Mouse (Mus musculus) kidney, postnatal 14 days (tissue): Measurements from ENCODE around the gene S1pr5.
"Not testable (repeated sequence)": the region's sequence is repeated elsewhere in the genome, so short reads cannot be mapped to it uniquely, and the experiment has no call there.

ENCODE experiments used
- DNase-seq: peaks from one replicate; pipeline ENCODE4 v3.0.0; 2022; ENCODE audit warnings: mixed read lengths

The S1pr5 gene

GRCm38 (mm10) chr9:21235341-21235740 lies 12.9 kb downstream of the S1pr5 start:
- DNase-seq, result no peak

DNA sequence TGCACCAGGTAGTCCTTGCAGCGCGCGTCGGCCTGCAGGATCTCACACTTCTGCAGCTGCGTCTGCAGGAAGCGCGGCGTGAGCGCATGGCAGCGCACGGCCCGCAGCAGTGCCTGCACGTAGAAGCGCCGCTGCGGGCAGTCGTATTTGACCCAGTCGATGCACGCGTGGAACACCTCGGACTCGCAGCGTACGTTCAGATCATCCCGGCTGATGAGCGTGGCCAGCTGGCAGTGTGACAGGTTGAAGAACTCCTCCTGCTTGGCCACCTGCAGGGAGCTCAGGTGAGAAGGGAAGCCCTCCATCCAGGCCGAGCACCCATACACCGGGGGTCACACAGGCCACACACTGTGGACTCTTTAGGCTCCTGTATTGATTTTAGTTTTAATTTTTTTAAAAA lies 14.4 kb downstream of the S1pr5 start:
- no peak for DNase-seq

- DNase-seq, result no peak
These were observed 14.9 kb downstream of the S1pr5 start for GRCm38 (mm10) chr9:21233366-21233765.

GRCm38 (mm10) chr9:21232867-21233266 lies 15.4 kb downstream of the S1pr5 start:
- DNase-seq, result no peak

DNA sequence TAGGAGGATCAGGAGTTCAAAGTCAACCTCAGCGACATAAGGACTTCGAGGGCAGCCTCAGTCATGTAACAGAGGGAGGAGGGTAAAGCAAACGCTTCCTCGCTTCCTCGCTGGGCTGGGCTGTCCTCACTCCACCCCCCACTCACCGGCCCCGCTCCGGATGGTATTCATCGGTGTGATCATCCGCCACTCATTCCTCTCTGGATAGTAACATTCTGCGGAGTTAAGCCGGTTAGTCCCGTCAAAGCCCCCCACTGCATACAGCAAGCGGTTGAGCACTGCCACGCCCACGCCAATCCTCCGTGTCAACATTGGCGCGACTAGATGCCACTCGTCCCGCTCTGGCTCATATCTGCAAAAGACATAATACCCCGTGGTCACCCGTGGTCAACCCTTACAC lies 16.7 kb downstream of the S1pr5 start:
- DNase-seq, result no peak

GRCm38 (mm10) chr9:21227342-21227741 lies 20.9 kb downstream of the S1pr5 start:
- no peak for DNase-seq

- DNase-seq, result no peak
These were observed 22.9 kb downstream of the S1pr5 start for GRCm38 (mm10) chr9:21225415-21225758.

- peak; percentile 70 for DNase-seq
These were observed 23.4 kb downstream of the S1pr5 start for GRCm38 (mm10) chr9:21224576-21225414.

DNA sequence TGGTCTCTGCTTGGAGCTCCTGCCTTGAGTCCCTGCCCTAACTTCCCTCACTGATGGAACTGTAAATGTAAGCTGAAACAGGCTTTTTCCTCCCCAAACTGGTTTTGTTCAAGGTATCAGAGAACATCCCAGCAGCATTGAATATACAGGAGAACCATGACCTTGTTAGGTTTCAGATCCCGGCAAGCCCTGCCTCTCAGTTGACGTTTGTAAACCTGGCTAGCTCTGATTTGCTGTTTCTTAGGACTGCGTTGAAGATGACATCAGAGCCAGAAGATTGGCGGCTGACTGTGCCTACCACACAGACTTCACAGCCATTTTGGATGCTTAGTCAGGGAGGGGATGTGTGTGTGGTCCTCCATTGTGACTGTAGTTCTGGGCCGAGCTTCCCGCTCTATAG lies 24.3 kb downstream of the S1pr5 start:
- DNase-seq, result no peak

DNA sequence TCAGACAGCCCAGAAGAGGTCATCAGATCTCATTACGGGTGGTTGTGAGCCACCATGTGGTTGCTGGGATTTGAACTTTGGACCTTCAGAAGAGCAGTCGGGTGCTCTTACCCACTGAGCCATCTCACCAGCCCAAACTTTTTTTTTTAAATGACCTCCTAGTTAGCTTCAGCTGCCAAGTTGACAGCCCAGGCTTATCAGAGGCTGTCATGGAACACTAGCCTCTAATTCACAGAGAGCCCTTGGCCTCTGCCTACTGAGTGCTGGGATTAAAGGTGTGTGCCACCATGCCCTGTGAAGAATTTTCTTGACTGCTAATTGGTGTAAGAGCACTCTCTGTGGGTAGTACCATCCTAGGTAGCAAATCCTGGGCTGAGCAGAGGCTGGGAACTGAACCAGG lies 24.8 kb downstream of the S1pr5 start:
- not testable (repeated sequence) for DNase-seq

DNA sequence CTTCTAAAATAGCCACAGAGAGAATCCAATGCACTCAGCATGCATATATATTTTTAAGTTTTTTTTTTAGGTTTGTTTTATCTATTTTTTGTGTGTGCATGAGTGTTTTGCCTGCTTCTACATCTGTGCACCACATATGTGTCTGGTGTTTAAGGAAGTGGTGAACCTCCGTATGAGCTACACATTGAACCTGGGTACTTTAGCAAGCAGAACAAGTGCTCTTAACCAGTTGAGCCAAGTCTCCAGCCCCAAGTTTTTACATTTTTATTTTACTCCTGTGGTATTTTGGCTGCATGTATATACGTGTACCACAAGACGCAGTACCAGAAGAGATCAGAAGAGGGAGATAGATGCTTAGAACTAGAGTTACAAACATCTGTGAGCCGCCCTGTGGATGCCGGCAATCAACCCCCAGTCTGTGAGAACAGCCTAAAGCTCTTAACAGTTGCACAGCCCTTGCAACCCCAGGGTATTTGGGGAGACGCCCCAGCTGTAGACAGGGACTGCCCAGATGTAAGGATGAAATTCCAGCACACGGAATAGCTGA lies 26.8 kb downstream of the S1pr5 start:
- peak; percentile 66 for DNase-seq

DNA sequence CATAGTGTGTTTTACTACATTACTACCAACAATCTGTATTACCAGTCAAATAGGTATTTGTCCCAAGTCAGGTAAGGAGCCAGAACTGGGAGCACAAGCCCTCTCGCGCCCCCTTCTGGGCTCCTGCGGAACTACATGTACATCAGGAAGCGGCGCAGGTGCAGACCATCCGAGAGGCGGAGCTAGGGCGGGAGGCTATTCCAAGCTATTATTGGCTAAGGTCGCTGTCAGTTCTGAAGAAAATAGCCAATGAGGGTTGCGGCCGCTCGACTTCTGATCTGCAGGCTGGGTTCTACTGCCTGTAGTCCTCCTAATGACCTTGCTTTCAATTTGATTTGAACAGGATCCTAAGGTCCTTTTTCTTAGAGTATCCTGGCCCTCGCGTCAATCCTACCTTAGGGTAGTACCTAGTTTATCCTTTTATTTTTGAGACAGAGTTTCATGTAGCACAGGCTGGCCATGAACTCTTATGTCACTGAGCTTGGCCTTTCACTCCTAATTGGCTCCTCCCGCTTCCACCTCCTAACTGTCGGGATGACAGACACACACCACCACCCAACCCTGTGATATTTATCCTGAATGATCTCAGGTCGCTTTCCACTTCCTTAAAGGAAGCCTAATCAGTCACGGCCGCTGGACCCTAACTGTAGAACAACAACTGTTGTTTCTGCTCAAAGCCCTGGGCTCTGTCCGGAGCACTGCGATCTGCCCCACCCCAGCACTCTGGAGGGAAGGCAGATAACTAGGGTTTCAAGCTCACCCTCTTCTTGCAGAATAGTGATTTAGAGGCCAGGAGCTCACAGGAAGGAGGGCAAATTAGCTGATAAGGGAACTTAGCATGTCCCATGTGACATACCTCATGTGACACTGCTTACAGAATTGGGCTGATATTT lies 27.5 kb downstream of the S1pr5 start:
- peak; percentile 96 for DNase-seq

- DNase-seq, result no peak
These were observed 28.4 kb downstream of the S1pr5 start for GRCm38 (mm10) chr9:21219820-21220219.

GRCm38 (mm10) chr9:21216050-21216841 lies 32.0 kb downstream of the S1pr5 start:
- no peak for DNase-seq

DNA sequence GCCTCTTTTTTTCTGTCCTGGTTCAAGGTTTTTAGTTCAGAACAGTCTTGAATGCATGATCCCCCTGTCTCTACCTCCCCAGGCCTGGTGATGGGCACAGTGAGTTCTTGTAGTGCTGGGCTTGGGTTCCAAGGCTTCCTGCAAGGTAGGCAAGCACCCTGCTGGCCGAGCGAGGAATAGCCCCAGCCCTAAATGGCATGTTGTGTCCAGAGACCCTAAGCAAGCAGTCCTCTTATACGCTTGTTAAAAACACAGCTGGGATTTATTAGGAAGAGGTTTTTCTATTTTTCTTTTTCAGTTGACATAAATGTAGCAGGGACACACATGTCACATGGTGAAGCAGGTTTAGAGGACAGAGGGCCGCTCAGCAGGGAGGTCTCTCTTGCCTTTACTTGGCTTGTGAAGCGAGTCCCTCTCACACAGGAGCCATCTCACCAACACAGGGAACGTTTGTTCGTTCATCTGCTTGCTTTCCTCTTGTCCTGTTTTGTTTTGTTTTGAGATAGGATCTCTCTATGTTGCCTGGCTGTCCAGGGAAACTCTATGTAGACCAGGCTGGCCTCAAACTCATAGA lies 34.5 kb downstream of the S1pr5 start:
- no peak for DNase-seq

GRCm38 (mm10) chr9:21211624-21212023 lies 36.6 kb downstream of the S1pr5 start:
- DNase-seq, result no peak

GRCm38 (mm10) chr9:21210821-21211220 lies 37.4 kb downstream of the S1pr5 start:
- no peak for DNase-seq

- no peak for DNase-seq
These were observed 39.6 kb downstream of the S1pr5 start for GRCm38 (mm10) chr9:21208626-21209025.

GRCm38 (mm10) chr9:21206848-21207247 lies 41.4 kb downstream of the S1pr5 start:
- DNase-seq, result no peak

- DNase-seq, result peak; percentile 72
These were observed 43.5 kb downstream of the S1pr5 start for GRCm38 (mm10) chr9:21204528-21205272.

DNA sequence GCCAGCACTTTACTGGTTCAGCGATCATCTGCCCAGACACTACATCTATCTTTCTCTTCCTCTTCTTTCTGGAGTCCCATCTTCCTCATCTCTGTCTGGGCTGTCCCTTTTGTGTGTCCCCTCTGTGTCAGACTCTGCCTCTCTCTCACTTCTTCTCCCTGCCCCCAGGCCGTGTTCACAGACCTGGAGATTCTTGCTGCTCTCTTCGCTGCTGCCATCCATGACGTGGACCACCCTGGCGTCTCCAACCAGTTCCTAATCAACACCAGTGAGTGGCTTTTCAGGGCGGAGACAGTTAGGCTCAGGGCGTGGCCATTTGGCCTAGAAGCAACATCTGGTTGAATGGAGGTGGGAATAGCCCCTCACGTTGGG lies 44.1 kb downstream of the S1pr5 start:
- no peak for DNase-seq

- DNase-seq, result no peak
These were observed 49.3 kb downstream of the S1pr5 start for GRCm38 (mm10) chr9:21198960-21199359.
